Mouse (Mus musculus) myocyte (in vitro differentiated cells): ENCODE measurements around the gene Ccnt1. TPM values are rescaled to one million over a fixed set of nuclear protein-coding genes. Genes with fewer than 3 reads are reported as not detected.

ENCODE experiments used
- H3K27me3 ChIP-seq: one replicate; pipeline ENCODE4 v1.6.1; 2011; ENCODE audit not compliant: control insufficient read depth, insufficient read depth, insufficient read length
- H3K36me3 ChIP-seq: one replicate; pipeline ENCODE4 v1.6.1; 2011; ENCODE audit not compliant: control insufficient read depth, insufficient read depth
- H3K4me2 ChIP-seq: one replicate; pipeline ENCODE4 v1.6.1; 2011; ENCODE audit warnings: low read depth, control low read depth
- H3K4me3 ChIP-seq: one replicate; pipeline ENCODE4 v1.5.1; 2011; ENCODE audit warnings: mild to moderate bottlenecking, control low read depth, moderate library complexity
- H3K79me2 ChIP-seq: one replicate; pipeline ENCODE4 v1.6.1; 2011; ENCODE audit not compliant: control insufficient read depth, insufficient read depth
- H3ac ChIP-seq: one replicate; pipeline ENCODE4 v1.6.1; 2011; ENCODE audit not compliant: control insufficient read depth, insufficient read length
- CEBPB ChIP-seq: IDR thresholded peaks from 2 replicates; pipeline ENCODE4 v1.6.1; 2011; ENCODE audit warnings: mild to moderate bottlenecking, moderate library complexity; ENCODE audit not compliant: poor library complexity, insufficient read depth, severe bottlenecking
- E2F4 ChIP-seq: IDR thresholded peaks from one replicate; pipeline ENCODE4 v1.6.1; 2011; ENCODE audit warnings: mild to moderate bottlenecking, control low read depth, moderate library complexity; ENCODE audit not compliant: insufficient read depth
- MAX ChIP-seq: IDR thresholded peaks from one replicate; pipeline ENCODE4 v1.6.1; 2011; ENCODE audit warnings: low read depth, mild to moderate bottlenecking, control low read depth
- MYOD1 ChIP-seq, 3 experiments: IDR thresholded peaks; one replicate each; pipeline ENCODE4 v1.6.1; 2011; ENCODE audit warnings: control low read depth in 2 of 3, low read depth in 2 of 3, mild to moderate bottlenecking in 2 of 3, moderate library complexity in 1 of 3; ENCODE audit not compliant: insufficient read length in 2 of 3, control insufficient read depth in 1 of 3
- MYOG ChIP-seq, 3 experiments: IDR thresholded peaks; one replicate each; pipeline ENCODE4 v1.6.1; 2011; ENCODE audit warnings: control low read depth in 2 of 3, low read depth in 2 of 3, mild to moderate bottlenecking in 2 of 3; ENCODE audit not compliant: insufficient read length in 2 of 3, control insufficient read depth in 1 of 3, insufficient read depth in 1 of 3
- POLR2A ChIP-seq: IDR thresholded peaks from one replicate; pipeline ENCODE4 v1.6.1; 2011; ENCODE audit warnings: low read depth, mild to moderate bottlenecking, control low read depth, moderate library complexity; ENCODE audit not compliant: insufficient read length
- POLR2AphosphoS2 ChIP-seq: IDR thresholded peaks from one replicate; pipeline ENCODE4 v1.6.1; 2011; ENCODE audit warnings: low read depth, control low read depth; ENCODE audit not compliant: insufficient read length
- REST ChIP-seq: IDR thresholded peaks from one replicate; pipeline ENCODE4 v1.6.1; 2011; ENCODE audit warnings: mild to moderate bottlenecking, control low read depth, moderate library complexity; ENCODE audit not compliant: insufficient read depth, insufficient read length
- SRF ChIP-seq: IDR thresholded peaks from one replicate; pipeline ENCODE4 v1.6.1; 2011; ENCODE audit warnings: low read depth; ENCODE audit not compliant: control insufficient read depth, insufficient read length
- TCF12 ChIP-seq: IDR thresholded peaks from one replicate; pipeline ENCODE4 v1.6.1; 2011; ENCODE audit warnings: mild to moderate bottlenecking, control low read depth; ENCODE audit not compliant: poor library complexity, insufficient read depth, severe bottlenecking
- TCF3 ChIP-seq: IDR thresholded peaks from one replicate; pipeline ENCODE4 v1.6.1; 2011; ENCODE audit warnings: low read depth, control low read depth; ENCODE audit not compliant: insufficient read length
- USF1 ChIP-seq: IDR thresholded peaks from one replicate; pipeline ENCODE4 v1.6.1; 2011; ENCODE audit warnings: low read depth, mild to moderate bottlenecking, control low read depth, moderate library complexity
- polyA plus RNA-seq: library from polyadenylated mRNA; unstranded; fragments of >200 nt; fragmentation: generic; extraction: Trizol; gene quantifications from one replicate; pipeline ENCODE4 v1.2.1, GENCODE M21; 2012; ENCODE audit warnings: missing spikeins

The Ccnt1 gene
- polyA plus RNA-seq, 1 experiment: 12.6 TPM

- no peaks in the 10 kb centered on the region for H3K79me2 ChIP-seq
- H3K4me2 ChIP-seq: no peak overlapping the region
Observed at GRCm38 (mm10) chr15:98511386-98511928, 59.3 kb downstream of the Ccnt1 start.

GRCm38 (mm10) chr15:98510438-98511385, 60.0 kb downstream of the Ccnt1 start:
- peaks cover 7% of the 10 kb centered on the region for H3K36me3 ChIP-seq
- H3K4me3 ChIP-seq: no peak overlapping the region
- no peak for TF ChIP-seq MYOD1 (IDR thresholded peaks at IDR 0.05; ENCODE audit: control insufficient read depth in 1 of 3, insufficient read length in 2 of 3, low read depth in 2 of 3)
- TF ChIP-seq MYOG (IDR thresholded peaks at IDR 0.05; ENCODE audit: control insufficient read depth in 1 of 3, insufficient read depth in 1 of 3, insufficient read length in 2 of 3, low read depth in 2 of 3): peak in 1 of 3 experiments; percentile 9
- TF ChIP-seq SRF: no peak
- TF ChIP-seq REST: no peak
- no peak for TF ChIP-seq USF1

More at GRCm38 (mm10) chr15:98511386-98511928, 59.3 kb downstream of the Ccnt1 start:
- H3ac ChIP-seq: no peak overlapping the region
- no peaks in the 10 kb centered on the region for H3K27me3 ChIP-seq
- H3K4me3 ChIP-seq: no peak overlapping the region
- TF ChIP-seq POLR2A (no peak), MYOG (IDR thresholded peaks at IDR 0.05; ENCODE audit: control insufficient read depth in 1 of 3, insufficient read depth in 1 of 3, insufficient read length in 2 of 3, low read depth in 2 of 3) (no peak), TCF12 (no peak), E2F4 (no peak), USF1 (no peak), POLR2AphosphoS2 (no peak), SRF (no peak), REST (no peak), MYOD1 (IDR thresholded peaks at IDR 0.05; ENCODE audit: control insufficient read depth in 1 of 3, insufficient read length in 2 of 3, low read depth in 2 of 3) (no peak), MAX (no peak), CEBPB (no peak), TCF3 (no peak)
- H3K36me3 ChIP-seq: peaks cover 9% of the 10 kb centered on the region

GRCm38 (mm10) chr15:98509387-98509786, 61.3 kb downstream of the Ccnt1 start:
- no peaks in the 10 kb centered on the region for H3K79me2 ChIP-seq
- no peaks in the 10 kb centered on the region for H3K27me3 ChIP-seq
- H3K36me3 ChIP-seq: no peaks in the 10 kb centered on the region
- TF ChIP-seq MYOG (IDR thresholded peaks at IDR 0.05; ENCODE audit: control insufficient read depth in 1 of 3, insufficient read depth in 1 of 3, insufficient read length in 2 of 3, low read depth in 2 of 3) (no peak), TCF12 (no peak)
- no peak overlapping the region for H3K4me2 ChIP-seq
- H3ac ChIP-seq: no peak overlapping the region
- H3K4me3 ChIP-seq: no peak overlapping the region

More at GRCm38 (mm10) chr15:98510438-98511385, 60.0 kb downstream of the Ccnt1 start:
- H3K27me3 ChIP-seq: no peaks in the 10 kb centered on the region
- H3K4me2 ChIP-seq: peak overlapping the region; percentile 5
- no peaks in the 10 kb centered on the region for H3K79me2 ChIP-seq
- no peak overlapping the region for H3ac ChIP-seq

- H3K36me3 ChIP-seq: no peaks in the 10 kb centered on the region
- TF ChIP-seq E2F4: no peak
Observed at GRCm38 (mm10) chr15:98507321-98507720, 63.4 kb downstream of the Ccnt1 start.

GRCm38 (mm10) chr15:98506253-98506957, 64.3 kb downstream of the Ccnt1 start:
- H3K79me2 ChIP-seq: no peaks in the 10 kb centered on the region
- H3K27me3 ChIP-seq: no peaks in the 10 kb centered on the region
- no peak overlapping the region for H3ac ChIP-seq
- H3K36me3 ChIP-seq: no peaks in the 10 kb centered on the region
- no peak overlapping the region for H3K4me2 ChIP-seq
- no peak overlapping the region for H3K4me3 ChIP-seq
- no peak for TF ChIP-seq E2F4

More at GRCm38 (mm10) chr15:98507321-98507720, 63.4 kb downstream of the Ccnt1 start:
- no peak overlapping the region for H3K4me2 ChIP-seq
- H3K79me2 ChIP-seq: no peaks in the 10 kb centered on the region
- H3ac ChIP-seq: no peak overlapping the region
- no peak overlapping the region for H3K4me3 ChIP-seq
- H3K27me3 ChIP-seq: no peaks in the 10 kb centered on the region
